Mouse (Mus musculus) heart, postnatal 4 days (tissue): ENCODE data around the gene Foxk2. TPM values are rescaled to one million over a fixed set of nuclear protein-coding genes. Genes with fewer than 3 reads are reported as not detected.

Experiments
- total RNA-seq, 2 experiments: library from RNA; stranded (reverse); gene quantifications; 2 replicates each; pipeline ENCODE4 v1.2.3; 2021

Foxk2 gene
- total RNA-seq, 2 experiments from 2014 or later: 30.3 to 34.5 TPM

Other genes starting within 250 kb of the Foxk2 start
- gene Cd7, start 220.6 kb upstream of the Foxk2 start, total RNA-seq: under 1 TPM in 1 of 2 experiments, not detected in 1; 0.29 TPM
- not detected for gene Sectm1b, start 196.4 kb upstream of the Foxk2 start, total RNA-seq
- gene Sectm1a, start 178.8 kb upstream of the Foxk2 start, total RNA-seq: not detected
- not detected for gene Tex19.2, start 141.3 kb upstream of the Foxk2 start, total RNA-seq
- not detected for gene Tex19.1, start 113.8 kb upstream of the Foxk2 start, total RNA-seq
- gene Uts2r, start 99.7 kb upstream of the Foxk2 start, total RNA-seq: under 1 TPM; 0.14 to 0.20 TPM
- 10 to 100 TPM; 17.0 to 17.8 TPM for gene Hexdc, start 55.6 kb upstream of the Foxk2 start, total RNA-seq
- gene Ogfod3, start 55.3 kb upstream of the Foxk2 start, total RNA-seq: 10 to 100 TPM; 18.7 to 22.2 TPM
- gene Cybc1, start 30.7 kb upstream of the Foxk2 start, total RNA-seq: 10 to 100 TPM; 11.8 to 12.5 TPM
- gene Narf, start 22.7 kb upstream of the Foxk2 start, total RNA-seq: 10 to 100 TPM; 58.7 to 62.4 TPM
- 10 to 100 TPM; 55.8 to 56.4 TPM for gene Wdr45b, start 94.5 kb downstream of the Foxk2 start, total RNA-seq
- gene Rab40b, start 128.3 kb downstream of the Foxk2 start, total RNA-seq: 1 to 10 TPM; 2.9 to 3.3 TPM
- gene Fn3krp, start 161.4 kb downstream of the Foxk2 start, total RNA-seq: 1 to 10 TPM; 5.2 to 6.5 TPM
- 10 to 100 TPM; 13.7 to 14.6 TPM for gene Fn3k, start 174.9 kb downstream of the Foxk2 start, total RNA-seq
- gene Tbcd, start 192.0 kb downstream of the Foxk2 start, total RNA-seq: 10 to 100 TPM; 24.7 to 25.2 TPM